Mouse (Mus musculus): Measurements from ENCODE around the gene Akr1b8. TPM values are rescaled to one million over a fixed set of nuclear protein-coding genes. Genes with fewer than 3 reads are reported as not detected.

The Akr1b8 gene
- polyA plus RNA-seq, 1 experiment: 95.1 TPM

GRCm38 (mm10) chr6:34313386-34313785 is 40.5 kb upstream of the Akr1b8 start:
- no peaks in the 10 kb centered on the region for H3K27me3 ChIP-seq (ENCODE audit: control insufficient read depth, insufficient read depth, insufficient read length)
- peaks cover 59% of the 10 kb centered on the region for H3K79me2 ChIP-seq (ENCODE audit: control insufficient read depth, insufficient read depth)
- H3K79me3 ChIP-seq (ENCODE audit: low read depth): peaks cover 29% of the 10 kb centered on the region
- TF ChIP-seq MYOD1 (IDR thresholded peaks at IDR 0.05; ENCODE audit: control insufficient read depth, insufficient read length, low read depth): no peak
- no peak for TF ChIP-seq FOSL1 (IDR thresholded peaks at IDR 0.05; ENCODE audit: insufficient read depth, low read length, poor library complexity, severe bottlenecking)
- TF ChIP-seq USF1 (IDR thresholded peaks at IDR 0.05; ENCODE audit: low read depth): no peak
- no peak for TF ChIP-seq MYOG (IDR thresholded peaks at IDR 0.05; ENCODE audit: control insufficient read depth, extremely low read depth, insufficient read length)
- TF ChIP-seq CTCF (IDR thresholded peaks at IDR 0.05; ENCODE audit: control insufficient read depth, insufficient read depth, insufficient read length): no peak
- no peak for TF ChIP-seq MAX (IDR thresholded peaks at IDR 0.05)
- no peak for TF ChIP-seq CEBPB (IDR thresholded peaks at IDR 0.05; ENCODE audit: low read depth)
- peaks cover 40% of the 10 kb centered on the region for H3K36me3 ChIP-seq (ENCODE audit: control insufficient read depth, insufficient read depth)
- H3ac ChIP-seq (ENCODE audit: control insufficient read depth, insufficient read length, low read depth): no peak overlapping the region
- H3K4me3 ChIP-seq (ENCODE audit: insufficient read depth, poor library complexity, severe bottlenecking): no peak overlapping the region

- TF ChIP-seq MYOG (IDR thresholded peaks at IDR 0.05; ENCODE audit: control insufficient read depth, extremely low read depth, insufficient read length) (no peak), CTCF (IDR thresholded peaks at IDR 0.05; ENCODE audit: control insufficient read depth, insufficient read depth, insufficient read length) (no peak), CEBPB (IDR thresholded peaks at IDR 0.05; ENCODE audit: low read depth) (no peak), MAX (IDR thresholded peaks at IDR 0.05) (no peak), MYOD1 (IDR thresholded peaks at IDR 0.05; ENCODE audit: control insufficient read depth, insufficient read length, low read depth) (peak; percentile 97), USF1 (IDR thresholded peaks at IDR 0.05; ENCODE audit: low read depth) (no peak)
- peaks cover 35% of the 10 kb centered on the region for H3K36me3 ChIP-seq (ENCODE audit: control insufficient read depth, insufficient read depth)
- H3ac ChIP-seq (ENCODE audit: control insufficient read depth, insufficient read length, low read depth): no peak overlapping the region
- no peaks in the 10 kb centered on the region for H3K27me3 ChIP-seq (ENCODE audit: control insufficient read depth, insufficient read depth, insufficient read length)
- H3K79me2 ChIP-seq (ENCODE audit: control insufficient read depth, insufficient read depth): peaks cover 59% of the 10 kb centered on the region
- H3K79me3 ChIP-seq (ENCODE audit: low read depth): peaks cover 29% of the 10 kb centered on the region
- no peak overlapping the region for H3K4me3 ChIP-seq (ENCODE audit: insufficient read depth, poor library complexity, severe bottlenecking)
Observed at GRCm38 (mm10) chr6:34313921-34314320, 40.0 kb upstream of the Akr1b8 start.

GRCm38 (mm10) chr6:34316854-34317771 is 36.8 kb upstream of the Akr1b8 start, which contains the start of gene Akr1b3:
Gene Akr1b3, minus strand, starts transcription at chr6:34317478.
- peak within 1 kb of the TSS; percentile 70 for H3K4me3 ChIP-seq (ENCODE audit: insufficient read depth, poor library complexity, severe bottlenecking)
- H3K79me3 ChIP-seq (ENCODE audit: low read depth): peaks cover 29% of the 10 kb centered on the region
- TF ChIP-seq FOSL1 (IDR thresholded peaks at IDR 0.05; ENCODE audit: insufficient read depth, low read length, poor library complexity, severe bottlenecking) (no peak), MAX (IDR thresholded peaks at IDR 0.05) (peak; percentile 97), USF1 (IDR thresholded peaks at IDR 0.05; ENCODE audit: low read depth) (peak; percentile 78)
- H3ac ChIP-seq (ENCODE audit: control insufficient read depth, insufficient read length, low read depth): peak within 1 kb of the TSS; percentile 56
- peaks cover 51% of the 10 kb centered on the region for H3K79me2 ChIP-seq (ENCODE audit: control insufficient read depth, insufficient read depth)
- peaks cover 4% of the 10 kb centered on the region for H3K36me3 ChIP-seq (ENCODE audit: control insufficient read depth, insufficient read depth)
- no peaks in the 10 kb centered on the region for H3K27me3 ChIP-seq (ENCODE audit: control insufficient read depth, insufficient read depth, insufficient read length)

- H3K36me3 ChIP-seq (ENCODE audit: control insufficient read depth, insufficient read depth): no peaks in the 10 kb centered on the region
- H3K4me3 ChIP-seq (ENCODE audit: insufficient read depth, poor library complexity, severe bottlenecking): peak overlapping the region; percentile 70
- H3ac ChIP-seq (ENCODE audit: control insufficient read depth, insufficient read length, low read depth): no peak overlapping the region
- peaks cover 41% of the 10 kb centered on the region for H3K79me2 ChIP-seq (ENCODE audit: control insufficient read depth, insufficient read depth)
- H3K27me3 ChIP-seq (ENCODE audit: control insufficient read depth, insufficient read depth, insufficient read length): no peaks in the 10 kb centered on the region
- peaks cover 27% of the 10 kb centered on the region for H3K79me3 ChIP-seq (ENCODE audit: low read depth)
- no peak for TF ChIP-seq MAX (IDR thresholded peaks at IDR 0.05)
- no peak for TF ChIP-seq USF1 (IDR thresholded peaks at IDR 0.05; ENCODE audit: low read depth)
- no peak for TF ChIP-seq MYOG (IDR thresholded peaks at IDR 0.05; ENCODE audit: control insufficient read depth, extremely low read depth, insufficient read length)
- TF ChIP-seq CTCF (IDR thresholded peaks at IDR 0.05; ENCODE audit: control insufficient read depth, insufficient read depth, insufficient read length): no peak
- TF ChIP-seq MYOD1 (IDR thresholded peaks at IDR 0.05; ENCODE audit: control insufficient read depth, insufficient read length, low read depth): peak; percentile 58
- TF ChIP-seq FOSL1 (IDR thresholded peaks at IDR 0.05; ENCODE audit: insufficient read depth, low read length, poor library complexity, severe bottlenecking): no peak
- peak; percentile 93 for TF ChIP-seq CEBPB (IDR thresholded peaks at IDR 0.05; ENCODE audit: low read depth)
Observed at GRCm38 (mm10) chr6:34318172-34318571, 35.7 kb upstream of the Akr1b8 start.

- Histone ChIP-seq H3K27me3 (ENCODE audit: control insufficient read depth, insufficient read depth, insufficient read length) (no peaks in the 10 kb centered on the region), H3K79me3 (ENCODE audit: low read depth) (peaks cover 26% of the 10 kb centered on the region), H3K4me3 (ENCODE audit: insufficient read depth, poor library complexity, severe bottlenecking) (no peak overlapping the region), H3K36me3 (ENCODE audit: control insufficient read depth, insufficient read depth) (no peaks in the 10 kb centered on the region), H3ac (ENCODE audit: control insufficient read depth, insufficient read length, low read depth) (no peak overlapping the region), H3K79me2 (ENCODE audit: control insufficient read depth, insufficient read depth) (peaks cover 36% of the 10 kb centered on the region)
- TF ChIP-seq USF1 (IDR thresholded peaks at IDR 0.05; ENCODE audit: low read depth) (no peak), CEBPB (IDR thresholded peaks at IDR 0.05; ENCODE audit: low read depth) (no peak), MYOG (IDR thresholded peaks at IDR 0.05; ENCODE audit: control insufficient read depth, extremely low read depth, insufficient read length) (no peak), MAX (IDR thresholded peaks at IDR 0.05) (no peak), FOSL1 (IDR thresholded peaks at IDR 0.05; ENCODE audit: insufficient read depth, low read length, poor library complexity, severe bottlenecking) (no peak), CTCF (IDR thresholded peaks at IDR 0.05; ENCODE audit: control insufficient read depth, insufficient read depth, insufficient read length) (no peak), MYOD1 (IDR thresholded peaks at IDR 0.05; ENCODE audit: control insufficient read depth, insufficient read length, low read depth) (no peak)
Observed at GRCm38 (mm10) chr6:34318636-34319035, 35.3 kb upstream of the Akr1b8 start.

All from C2C12 (cell line).